Mouse (Mus musculus): ENCODE results near the gene Slc27a4.

Gene Slc27a4

GRCm38 (mm10) chr2:29856451-29857260 is 54.2 kb downstream of the Slc27a4 start:
- DNase-seq (ENCODE audit: low spot score), result no peak

GRCm38 (mm10) chr2:29857341-29857740 is 54.9 kb downstream of the Slc27a4 start:
- DNase-seq (ENCODE audit: low spot score), result no peak

GRCm38 (mm10) chr2:29857967-29858366 is 55.5 kb downstream of the Slc27a4 start:
- no peak for DNase-seq (ENCODE audit: low spot score)

GRCm38 (mm10) chr2:29858748-29859473 is 56.5 kb downstream of the Slc27a4 start:
- DNase-seq (ENCODE audit: low spot score), result peak; percentile 34

DNA sequence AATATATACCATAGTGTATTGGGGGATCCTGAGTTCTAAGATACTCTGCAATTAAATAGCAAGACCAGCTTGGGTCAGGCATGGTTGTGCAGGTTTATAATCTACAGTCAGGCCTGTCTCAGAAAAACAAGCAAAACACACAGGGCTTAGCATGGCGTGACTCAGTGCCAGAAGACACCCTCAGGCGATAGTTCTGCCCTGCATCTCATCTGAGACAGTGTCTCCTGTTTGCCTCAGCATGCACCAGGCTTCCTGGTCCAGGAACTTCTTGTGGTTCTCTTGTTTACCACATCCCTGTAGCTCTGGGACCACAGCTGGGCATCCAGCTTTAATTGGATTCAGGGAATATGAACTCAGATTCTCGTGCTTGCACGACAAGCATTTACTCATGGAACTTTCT is 62.7 kb downstream of the Slc27a4 start:
- no peak for DNase-seq (ENCODE audit: low spot score)
